Mouse (Mus musculus) frontal cortex, postnatal 25 days (tissue): ENCODE measurements around the gene Tex22.

Experiments used
- DNase-seq, 2 experiments: peaks; one replicate each; pipeline ENCODE4 v3.0.0; 2022; ENCODE audit warnings: low spot score in 2 of 2

The Tex22 gene

DNA sequence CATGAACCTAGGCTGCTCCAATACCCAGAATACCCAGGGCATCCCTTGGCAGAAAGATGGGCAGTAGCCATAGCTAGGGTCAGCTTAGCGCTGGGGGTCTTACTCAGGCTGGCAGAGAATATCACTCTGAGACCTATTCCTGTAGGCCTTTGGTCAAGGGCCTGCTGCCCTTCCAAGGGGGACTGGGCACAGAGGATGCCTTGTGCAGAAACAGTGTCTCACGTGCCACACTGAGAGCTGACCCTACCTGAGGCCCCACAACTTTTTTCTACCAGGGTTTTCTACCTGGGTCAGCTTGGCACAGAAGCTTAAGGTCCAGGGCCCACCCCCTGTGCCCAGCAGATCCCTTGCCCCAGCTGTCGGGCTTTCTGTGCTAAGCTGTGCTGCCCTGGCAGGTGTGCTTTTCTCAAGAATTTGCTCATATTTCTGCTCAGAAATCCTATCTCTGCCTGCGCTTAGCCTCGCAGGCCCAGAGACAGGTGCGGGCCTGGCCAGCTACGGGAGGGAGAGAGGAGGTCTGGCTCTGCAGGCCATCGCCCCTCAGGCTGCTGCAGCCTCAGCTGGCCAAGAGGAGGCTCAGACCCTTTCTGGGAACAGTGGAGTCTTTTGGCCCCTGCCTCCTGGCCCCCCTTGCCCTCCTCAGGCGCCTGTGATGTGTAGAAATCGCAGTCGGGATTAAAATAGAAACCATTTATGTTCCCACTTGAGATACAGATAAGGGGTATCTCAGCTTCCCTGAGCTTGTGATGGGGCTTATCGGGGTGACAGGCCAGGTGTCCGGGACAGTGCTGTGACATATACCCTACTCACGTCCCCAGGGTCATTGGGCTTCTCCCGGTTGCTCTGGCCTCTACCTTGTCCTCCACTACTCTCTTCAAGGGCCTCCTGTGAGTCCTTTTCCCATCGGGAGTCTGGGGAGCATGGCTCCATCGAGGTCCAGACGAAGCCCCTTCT lies 63.2 kb downstream of the Tex22 start:
- no peak for DNase-seq

DNA sequence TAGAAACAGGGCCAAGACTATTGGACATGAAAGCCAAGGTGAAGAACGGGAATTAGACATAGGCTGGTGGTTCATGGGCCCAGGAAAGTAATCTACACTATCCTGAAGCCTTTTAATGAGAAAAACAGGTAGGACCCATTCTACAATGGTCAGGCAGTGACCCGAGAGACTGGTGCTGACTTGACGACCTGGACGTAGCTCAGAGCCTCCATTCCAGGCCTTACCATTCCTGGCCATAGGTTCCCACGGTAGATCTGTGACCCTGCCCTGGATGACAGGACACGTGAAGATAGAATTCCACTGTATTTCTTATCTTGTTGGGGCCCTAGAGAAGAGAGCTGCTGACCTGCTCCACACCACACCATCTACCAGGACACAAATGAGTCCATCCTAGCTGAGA lies 64.0 kb downstream of the Tex22 start:
- no peak for DNase-seq
